Mouse (Mus musculus): ENCODE results near the gene Pard6b. TPM values are rescaled to one million over a fixed set of nuclear protein-coding genes. Genes with fewer than 3 reads are reported as not detected.

Pard6b gene
- polyA plus RNA-seq, 1 experiment from 2014 or later = 7.5 TPM

DNA sequence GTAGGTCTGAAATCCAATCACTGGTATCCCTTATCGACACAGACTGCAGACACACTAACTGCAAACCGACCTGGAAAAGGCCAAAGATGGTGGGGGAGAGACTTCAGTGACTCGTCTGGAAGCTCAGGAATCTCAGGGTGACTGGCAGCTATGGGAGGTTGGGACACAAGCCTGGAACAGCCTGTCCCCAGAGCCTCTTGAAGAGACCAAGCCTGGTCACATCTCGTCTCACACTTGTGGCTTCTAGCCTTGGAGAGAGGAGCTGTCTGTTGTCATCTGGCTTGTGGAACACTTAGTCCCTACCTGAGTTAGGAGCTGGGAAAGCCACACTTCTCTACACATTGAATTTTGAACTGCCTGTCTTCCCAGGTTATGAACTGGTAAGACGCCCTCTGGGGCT lies 10.4 kb upstream of the Pard6b start:
- H3K4me3 ChIP-seq = no peak overlapping the region
- no peak for DNase-seq (ENCODE audit: low spot score)
- 63% methylated on average over 5 of the region's 5 CpGs for WGBS
- H3K4me1 ChIP-seq = peaks cover 20% of the 10 kb centered on the region
- no peaks in the 10 kb centered on the region for H3K27me3 ChIP-seq (ENCODE audit: low read depth, poor library complexity, severe bottlenecking)
- no peak overlapping the region for H3K27ac ChIP-seq (replicated peaks)
- H3K9me3 ChIP-seq (replicated peaks) = no peaks in the 10 kb centered on the region
- no peaks in the 10 kb centered on the region for H3K36me3 ChIP-seq

DNA sequence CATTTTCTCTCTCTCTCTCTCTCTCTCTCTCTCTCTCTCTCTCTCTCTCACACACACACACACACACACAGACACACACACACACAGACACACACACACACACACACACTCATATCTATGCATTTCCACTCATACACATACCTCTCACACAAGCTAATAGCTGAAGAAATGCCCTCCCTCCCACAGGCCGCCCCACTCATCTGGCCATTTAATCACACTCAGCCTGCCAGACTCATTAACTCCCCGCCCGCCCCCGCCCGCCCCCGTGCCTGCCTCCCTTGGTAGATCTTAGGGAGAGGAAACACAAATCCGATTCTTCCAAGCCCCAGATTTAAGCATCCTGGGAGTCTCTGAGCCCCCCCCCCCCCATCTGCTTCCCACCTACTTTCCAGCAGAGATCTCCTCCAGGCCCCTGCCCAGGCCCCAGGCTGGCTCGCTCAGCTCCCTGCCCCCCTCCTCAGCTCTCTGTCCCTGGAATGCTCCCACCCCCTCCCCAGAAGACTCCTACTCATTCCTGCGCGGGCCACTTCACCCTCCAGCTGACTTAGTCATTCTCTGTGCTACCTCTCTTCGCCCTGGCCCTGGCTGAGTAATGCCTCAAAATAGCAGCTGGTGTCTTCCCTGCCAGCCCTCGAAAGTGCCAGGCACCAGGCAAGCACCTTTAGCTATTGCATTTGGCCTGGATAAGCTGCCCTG lies 8.2 kb upstream of the Pard6b start:
- no peaks in the 10 kb centered on the region for H3K27me3 ChIP-seq (ENCODE audit: low read depth, poor library complexity, severe bottlenecking)
- H3K4me1 ChIP-seq = peaks cover 16% of the 10 kb centered on the region
- H3K27ac ChIP-seq (replicated peaks) = peak overlapping the region; percentile 61
- H3K9me3 ChIP-seq (replicated peaks) = no peaks in the 10 kb centered on the region
- peak; percentile 18 for DNase-seq (ENCODE audit: low spot score)
- 10% methylated on average over 12 of the region's 12 CpGs for WGBS
- no peaks in the 10 kb centered on the region for H3K36me3 ChIP-seq
- H3K4me3 ChIP-seq = 0 out of 2 replicates have a peak overlapping the region, but pooled peaks have one; percentile 1

DNA sequence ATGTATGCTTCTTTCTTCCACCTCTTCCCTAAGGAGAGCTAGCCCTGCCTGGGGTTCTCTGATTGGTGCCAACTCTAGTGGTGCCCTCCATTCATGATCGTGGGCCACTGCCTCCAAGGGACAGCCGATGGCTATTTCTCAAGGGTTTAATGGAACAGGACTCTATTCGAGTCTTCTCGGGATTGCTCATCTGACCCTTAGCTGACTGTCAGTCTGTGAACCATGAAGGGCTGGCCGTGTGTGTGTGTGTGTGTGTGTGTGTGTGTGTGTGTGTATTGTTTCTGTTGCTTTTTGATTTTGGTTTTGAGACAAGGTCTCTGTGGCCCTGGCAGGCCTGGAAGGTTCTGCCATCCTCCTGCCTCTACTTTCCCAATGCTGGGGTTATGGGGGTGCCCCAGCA lies 7.1 kb upstream of the Pard6b start:
- no peaks in the 10 kb centered on the region for H3K36me3 ChIP-seq
- peaks cover 24% of the 10 kb centered on the region for H3K4me1 ChIP-seq
- H3K27me3 ChIP-seq (ENCODE audit: low read depth, poor library complexity, severe bottlenecking) = peaks cover 6% of the 10 kb centered on the region; the same call in 1 of the 2 replicates
- H3K9me3 ChIP-seq (replicated peaks) = no peaks in the 10 kb centered on the region
- H3K4me3 ChIP-seq = no peak overlapping the region
- H3K27ac ChIP-seq (replicated peaks) = no peak overlapping the region
- no peak for DNase-seq (ENCODE audit: low spot score)
- WGBS = 70% methylated on average over 5 of the region's 5 CpGs

DNA sequence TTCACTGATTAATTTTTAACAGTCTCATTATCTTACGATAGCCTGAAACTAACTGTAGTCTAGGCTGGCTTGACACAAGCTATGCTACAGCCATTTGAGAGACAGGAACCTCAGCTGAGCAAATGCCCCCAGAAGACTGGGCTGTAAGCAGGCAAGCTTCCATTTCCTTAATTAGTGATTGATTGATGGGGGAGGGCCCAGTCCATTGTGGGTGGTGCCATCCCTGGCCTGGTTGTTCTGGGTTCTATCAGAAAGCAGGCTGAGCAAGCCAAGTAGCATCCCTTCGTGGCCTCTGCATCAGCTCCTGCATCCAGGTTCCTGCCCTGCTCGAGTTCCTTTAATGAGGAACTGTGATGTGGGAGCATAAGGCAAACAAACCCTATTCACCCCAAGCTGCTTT lies 6.3 kb upstream of the Pard6b start:
- no peaks in the 10 kb centered on the region for H3K36me3 ChIP-seq
- 74% methylated on average over 3 of the region's 3 CpGs for WGBS
- H3K4me3 ChIP-seq = no peak overlapping the region
- no peak overlapping the region for H3K27ac ChIP-seq (replicated peaks)
- H3K9me3 ChIP-seq (replicated peaks) = no peaks in the 10 kb centered on the region
- H3K27me3 ChIP-seq (ENCODE audit: low read depth, poor library complexity, severe bottlenecking) = peaks cover 13% of the 10 kb centered on the region
- H3K4me1 ChIP-seq = peaks cover 28% of the 10 kb centered on the region
- no peak for DNase-seq (ENCODE audit: low spot score)

DNA sequence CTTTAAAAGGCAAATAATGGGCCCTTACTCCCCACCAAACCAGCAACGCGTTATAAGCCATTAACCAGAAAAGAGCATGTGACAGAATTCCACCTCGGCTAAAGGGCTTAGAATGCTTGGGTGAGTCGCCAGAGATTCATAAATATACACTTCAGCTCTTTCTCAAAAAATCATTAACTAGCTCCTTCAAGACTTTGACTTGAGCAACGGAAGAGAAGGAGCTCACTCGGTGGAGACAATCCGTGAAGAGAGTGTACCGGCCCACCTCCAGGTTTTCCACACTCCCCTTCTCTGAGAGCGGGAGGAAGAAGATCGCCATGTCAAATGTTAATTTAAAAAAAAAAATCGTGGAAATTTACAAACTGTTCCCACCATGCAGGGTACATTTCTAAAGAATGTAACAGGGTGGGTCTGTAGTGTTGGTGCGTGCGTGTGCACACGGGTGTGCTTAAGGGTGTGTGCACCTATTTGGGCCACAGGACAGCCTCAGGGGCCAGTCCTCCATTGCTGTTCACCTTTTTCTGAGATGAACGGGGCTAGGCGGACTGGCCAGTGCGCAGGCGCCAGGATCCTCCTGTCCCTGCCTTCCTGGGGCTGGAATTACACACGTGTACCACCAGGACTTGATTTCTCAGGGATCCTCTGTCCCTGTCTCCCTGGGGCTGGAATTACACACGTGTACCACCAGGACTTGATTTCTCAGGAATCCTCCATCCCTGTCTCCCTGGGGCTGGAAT lies 3.8 kb upstream of the Pard6b start:
- Histone ChIP-seq H3K36me3 (no peaks in the 10 kb centered on the region), H3K4me3 (no peak overlapping the region), H3K9me3 (replicated peaks) (no peaks in the 10 kb centered on the region), H3K4me1 (peaks cover 50% of the 10 kb centered on the region), H3K27ac (replicated peaks) (no peak overlapping the region), H3K27me3 (ENCODE audit: low read depth, poor library complexity, severe bottlenecking) (peaks cover 29% of the 10 kb centered on the region)
- 82% methylated on average over 20 of the region's 20 CpGs for WGBS
- DNase-seq (ENCODE audit: low spot score) = no peak

DNA sequence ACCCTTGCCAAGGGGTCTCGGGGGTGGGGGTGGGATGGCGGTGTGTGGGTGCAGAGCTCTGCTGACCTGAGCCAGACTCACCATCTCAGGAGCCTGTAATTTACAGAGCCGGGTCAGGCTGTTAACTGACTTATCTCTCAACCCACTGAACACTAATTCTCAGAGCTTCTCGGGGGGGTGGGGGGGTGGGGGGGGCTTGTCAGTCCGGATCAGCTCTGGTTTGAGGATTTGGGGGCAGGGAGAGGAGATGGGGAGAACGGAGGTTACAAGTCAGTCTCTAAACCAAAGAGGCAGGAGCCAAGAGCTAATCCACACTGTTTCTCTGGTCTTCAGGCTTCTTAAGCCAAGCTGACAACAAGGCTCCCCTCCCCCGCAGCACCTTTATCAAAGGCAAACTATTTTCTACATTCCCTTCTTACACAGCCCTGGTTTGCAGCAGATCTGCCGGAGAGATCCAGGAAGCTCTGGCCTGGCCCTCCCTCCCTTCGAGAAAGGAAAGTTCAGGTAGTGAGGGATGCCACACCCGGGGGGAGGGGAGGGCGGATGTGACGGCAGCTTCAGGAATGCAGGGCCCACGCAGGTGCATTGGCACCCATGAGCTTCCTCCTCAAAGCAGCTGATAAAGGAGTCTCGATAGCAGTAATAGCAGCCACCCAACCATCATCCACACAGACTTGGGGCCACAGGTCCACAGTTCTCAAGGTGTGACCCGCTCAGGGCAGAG lies 2.5 kb upstream of the Pard6b start:
- no peak for DNase-seq (ENCODE audit: low spot score)
- peaks cover 41% of the 10 kb centered on the region for H3K27me3 ChIP-seq (ENCODE audit: low read depth, poor library complexity, severe bottlenecking)
- no peaks in the 10 kb centered on the region for H3K9me3 ChIP-seq (replicated peaks)
- no peaks in the 10 kb centered on the region for H3K36me3 ChIP-seq
- H3K27ac ChIP-seq (replicated peaks) = no peak overlapping the region
- WGBS = 45% methylated on average over 15 of the region's 15 CpGs
- H3K4me1 ChIP-seq = peaks cover 46% of the 10 kb centered on the region
- H3K4me3 ChIP-seq = no peak overlapping the region

DNA sequence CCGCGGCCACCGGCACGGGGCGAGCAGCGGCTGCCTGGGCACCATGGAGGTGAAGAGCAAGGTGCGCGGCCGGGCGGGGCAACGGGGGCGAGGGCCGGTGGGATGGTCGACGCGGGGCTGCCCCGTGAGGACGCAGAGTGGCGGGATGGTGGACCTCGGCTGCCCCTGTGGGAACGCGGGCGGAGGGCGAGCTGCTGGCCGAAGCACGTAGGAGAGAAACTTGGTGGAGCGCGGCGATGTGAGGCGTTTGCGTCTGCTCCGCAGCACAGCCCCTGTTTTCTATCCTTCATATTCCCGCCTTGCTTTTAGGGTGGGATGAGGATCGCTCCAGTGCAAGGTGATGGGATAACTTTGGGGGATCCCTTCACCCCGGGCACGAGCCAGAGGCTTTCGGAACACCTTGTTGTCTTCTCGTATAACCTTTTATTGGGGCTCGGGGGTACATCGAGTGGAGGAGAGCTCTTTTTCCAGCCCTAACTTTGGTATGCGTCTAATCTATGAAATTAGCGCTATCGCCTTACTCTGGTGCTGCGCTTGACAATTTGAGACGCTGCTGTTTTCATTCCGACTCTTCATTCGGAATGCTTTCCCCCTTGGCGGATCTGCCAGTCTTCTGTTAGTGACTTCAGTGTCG lies 612 bp downstream of the Pard6b start:
- Histone ChIP-seq H3K4me3 (peak overlapping the region; percentile 93), H3K27me3 (ENCODE audit: low read depth, poor library complexity, severe bottlenecking) (peaks cover 44% of the 10 kb centered on the region), H3K4me1 (peaks cover 46% of the 10 kb centered on the region), H3K36me3 (no peaks in the 10 kb centered on the region; the same call in 1 of the 2 replicates), H3K9me3 (replicated peaks) (no peaks in the 10 kb centered on the region), H3K27ac (replicated peaks) (peak overlapping the region; percentile 91)
- WGBS = under 1% methylated on average over 49 of the region's 49 CpGs
- DNase-seq (ENCODE audit: low spot score) = no peak

DNA sequence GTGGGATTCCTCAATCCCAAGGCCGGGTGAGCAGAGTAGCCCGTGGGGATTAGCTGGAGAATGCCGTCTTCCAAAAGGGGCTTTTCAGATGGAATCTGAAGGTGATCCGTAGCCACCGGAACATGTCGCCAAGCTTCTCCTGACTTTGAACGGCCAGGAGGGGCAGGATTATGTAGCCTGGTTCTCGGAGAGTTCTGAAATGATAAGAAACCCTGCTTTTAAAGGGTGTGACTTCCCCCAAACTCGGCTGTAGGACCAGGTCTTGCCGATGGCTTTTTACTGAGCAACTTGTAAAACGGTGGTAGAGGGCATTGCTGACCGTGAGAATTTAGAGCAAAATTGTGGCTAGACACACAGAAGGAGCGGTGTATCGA lies 1.1 kb downstream of the Pard6b start:
- H3K4me1 ChIP-seq = peaks cover 46% of the 10 kb centered on the region
- WGBS = 5% methylated on average over 14 of the region's 14 CpGs
- H3K4me3 ChIP-seq = peak overlapping the region; percentile 93
- no peaks in the 10 kb centered on the region for H3K9me3 ChIP-seq (replicated peaks)
- H3K36me3 ChIP-seq = no peaks in the 10 kb centered on the region; the same call in 1 of the 2 replicates
- peak overlapping the region; percentile 91 for H3K27ac ChIP-seq (replicated peaks)
- H3K27me3 ChIP-seq (ENCODE audit: low read depth, poor library complexity, severe bottlenecking) = peaks cover 44% of the 10 kb centered on the region
- peak; percentile 41 for DNase-seq (ENCODE audit: low spot score)

DNA sequence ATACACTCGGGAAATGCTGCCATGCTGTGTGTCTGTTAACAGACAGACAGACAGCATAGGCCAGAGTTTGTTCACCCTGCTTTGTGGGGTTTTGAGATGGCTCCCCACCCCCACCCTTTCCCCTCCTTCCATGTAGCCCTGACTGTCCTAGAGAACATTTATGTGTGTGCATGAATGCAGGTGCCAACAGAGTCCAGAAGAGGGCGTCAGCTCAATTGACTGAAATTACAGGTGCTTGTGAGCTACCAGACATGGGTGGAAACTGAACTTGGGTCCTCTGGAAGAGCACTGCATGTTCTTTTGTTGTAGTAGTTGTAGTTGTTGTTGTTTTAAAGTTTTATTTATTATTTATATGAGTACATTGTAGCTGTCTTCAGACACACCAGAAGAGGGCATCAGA lies 2.8 kb downstream of the Pard6b start:
- WGBS = 78% methylated on average over 2 of the region's 2 CpGs
- Histone ChIP-seq H3K4me3 (no peak overlapping the region), H3K4me1 (peaks cover 38% of the 10 kb centered on the region), H3K27me3 (ENCODE audit: low read depth, poor library complexity, severe bottlenecking) (peaks cover 40% of the 10 kb centered on the region), H3K36me3 (peaks cover 9% of the 10 kb centered on the region), H3K9me3 (replicated peaks) (no peaks in the 10 kb centered on the region), H3K27ac (replicated peaks) (no peak overlapping the region)
- no peak for DNase-seq (ENCODE audit: low spot score)

DNA sequence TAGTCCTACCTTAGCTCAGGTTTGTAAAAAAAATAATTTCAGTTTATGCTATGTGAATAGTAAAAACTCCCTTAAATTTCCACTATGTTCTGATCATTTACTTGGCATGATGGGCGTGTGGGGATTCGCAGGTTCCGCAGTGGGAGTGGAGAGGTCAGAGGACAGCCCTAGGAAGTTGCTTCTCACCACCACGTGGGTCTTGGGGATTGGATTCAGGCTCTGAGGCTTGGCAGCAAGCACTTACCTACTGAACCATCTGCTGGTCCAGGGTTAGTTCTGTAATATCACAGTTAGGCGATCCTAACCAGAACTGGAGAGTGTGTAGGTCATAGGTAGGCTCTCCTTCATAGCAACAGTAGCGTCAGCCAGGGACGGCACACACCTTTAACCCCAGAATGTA lies 3.4 kb downstream of the Pard6b start:
- Histone ChIP-seq H3K9me3 (replicated peaks) (no peaks in the 10 kb centered on the region), H3K4me1 (peaks cover 35% of the 10 kb centered on the region), H3K27ac (replicated peaks) (no peak overlapping the region), H3K27me3 (ENCODE audit: low read depth, poor library complexity, severe bottlenecking) (peaks cover 33% of the 10 kb centered on the region), H3K36me3 (peaks cover 9% of the 10 kb centered on the region), H3K4me3 (no peak overlapping the region)
- no peak for DNase-seq (ENCODE audit: low spot score)
- 94% methylated on average over 7 of the region's 7 CpGs for WGBS

DNA sequence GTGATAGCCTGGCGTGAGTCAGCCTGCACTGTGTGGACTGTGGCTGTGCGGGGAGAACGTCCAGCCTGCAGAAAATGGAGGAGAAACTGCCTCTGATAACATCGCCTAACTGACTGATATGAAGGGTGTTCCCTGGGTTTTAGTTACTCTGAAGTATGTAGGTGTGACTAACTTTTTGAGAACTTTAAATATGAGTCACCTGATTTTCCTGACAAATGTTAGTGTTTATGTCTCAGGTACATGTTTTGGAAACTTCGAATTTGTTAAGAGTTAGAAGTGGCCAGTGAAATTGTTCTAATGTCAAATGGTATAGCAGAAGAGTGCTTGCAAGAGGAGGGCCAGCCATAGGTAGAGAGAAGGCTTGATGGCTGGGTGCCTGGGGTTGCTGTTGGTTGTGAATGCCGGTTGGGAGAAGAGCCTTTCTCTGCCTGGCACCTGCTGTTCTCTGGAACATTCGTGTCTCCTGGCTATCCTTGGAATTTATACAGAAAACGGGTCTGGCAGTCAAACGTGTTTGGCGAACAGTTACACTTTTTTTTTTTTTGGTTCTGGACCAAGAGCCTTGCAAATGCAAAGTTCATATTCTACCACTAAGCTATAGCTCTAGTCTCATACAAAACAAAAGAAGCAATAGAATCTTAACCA lies 4.9 kb downstream of the Pard6b start:
- 75% methylated on average over 10 of the region's 10 CpGs for WGBS
- peaks cover 27% of the 10 kb centered on the region for H3K27me3 ChIP-seq (ENCODE audit: low read depth, poor library complexity, severe bottlenecking)

DNA sequence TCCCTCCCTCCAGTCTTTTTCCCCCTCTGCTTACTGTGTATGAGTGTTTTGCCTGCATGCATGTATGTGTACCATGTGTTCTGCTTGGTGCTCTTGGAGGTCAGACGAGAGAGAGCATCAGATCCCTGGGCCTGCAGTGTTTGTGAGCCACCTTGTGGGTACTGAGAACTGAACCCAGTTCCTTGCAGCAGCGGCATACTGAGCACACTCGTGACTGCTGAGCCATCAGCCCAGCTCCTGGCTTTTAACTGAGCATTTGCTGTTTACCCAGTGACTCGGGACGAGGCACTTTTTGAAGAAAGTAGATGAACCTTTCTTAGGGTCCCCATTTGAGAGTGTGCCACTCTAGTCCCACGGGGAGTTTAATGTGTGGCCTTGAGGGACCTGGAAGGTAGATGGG lies 5.5 kb downstream of the Pard6b start:
- DNase-seq (ENCODE audit: low spot score) = no peak
- Histone ChIP-seq H3K36me3 (peaks cover 13% of the 10 kb centered on the region), H3K27me3 (ENCODE audit: low read depth, poor library complexity, severe bottlenecking) (peaks cover 23% of the 10 kb centered on the region), H3K27ac (replicated peaks) (no peak overlapping the region), H3K9me3 (replicated peaks) (no peaks in the 10 kb centered on the region), H3K4me3 (no peak overlapping the region), H3K4me1 (peaks cover 16% of the 10 kb centered on the region)
- WGBS = 81% methylated on average over 6 of the region's 6 CpGs

More for the DNA sequence above, 4.9 kb downstream of the Pard6b start:
- Histone ChIP-seq H3K9me3 (replicated peaks) (no peaks in the 10 kb centered on the region), H3K36me3 (peaks cover 9% of the 10 kb centered on the region), H3K27ac (replicated peaks) (no peak overlapping the region), H3K4me3 (no peak overlapping the region), H3K4me1 (peaks cover 21% of the 10 kb centered on the region)
- DNase-seq (ENCODE audit: low spot score) = no peak
